Mouse (Mus musculus): ENCODE results near the gene Plcd3. TPM values are rescaled to one million over a fixed set of nuclear protein-coding genes. Genes with fewer than 3 reads are reported as not detected.

The Plcd3 gene
- total and polyA plus RNA-seq, 3 experiments, result 7.1 to 24.3 (median 11.3) TPM

DNA sequence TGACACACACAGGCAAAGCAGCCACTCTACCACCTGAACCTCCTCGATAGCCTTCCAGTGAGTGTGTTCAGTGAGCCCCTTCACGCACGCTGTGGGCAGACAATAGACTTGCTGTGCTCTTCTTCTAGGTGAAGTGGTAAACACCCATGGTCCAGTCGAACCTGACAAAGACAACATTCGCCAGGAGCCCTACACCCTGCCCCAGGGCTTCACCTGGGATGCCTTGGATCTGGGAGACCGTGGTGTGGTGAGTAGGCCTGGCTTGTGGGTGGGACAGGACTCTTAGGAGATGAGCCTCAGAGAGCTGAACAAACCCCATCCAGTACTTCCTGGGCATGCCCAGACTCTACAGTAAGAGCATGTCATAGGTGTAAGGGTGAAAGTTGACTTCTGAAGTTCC, 49.4 kb downstream of the Plcd3 start:
- Histone ChIP-seq H3K4me3 (replicated peaks in 1 of 3; ENCODE audit: low read depth in 2 of 3, low read length in 2 of 3, poor library complexity in 1 of 3) (no peak overlapping the region), H3K9ac (ENCODE audit: insufficient read depth, low read depth) (no peak overlapping the region), H3K79me2 (replicated peaks; ENCODE audit: control insufficient read depth, extremely low read depth, insufficient read depth, poor library complexity, severe bottlenecking) (no peaks in the 10 kb centered on the region; the same call in 1 of the 2 replicates), H3K27ac (ENCODE audit: insufficient read depth, low read depth) (peak overlapping the region; percentile 21), H3K4me1 (ENCODE audit: control insufficient read depth in 1 of 2, insufficient read depth in 2 of 2) (peaks cover 10 to 48% of the 10 kb centered on the region in 2 experiments), H3K27me3 (replicated peaks) (no peaks in the 10 kb centered on the region), H3K4me2 (ENCODE audit: insufficient read depth, low read depth, poor library complexity, severe bottlenecking) (no peak overlapping the region), H3K9me3 (replicated peaks; ENCODE audit: low read length) (no peaks in the 10 kb centered on the region), H3K36me3 (replicated peaks in 1 of 2; ENCODE audit: control insufficient read depth in 1 of 2, insufficient read depth in 1 of 2, low read length in 1 of 2) (peaks cover 70 to 75% of the 10 kb centered on the region in 2 experiments)
- in situ Hi-C loops (cut with MboI; ENCODE audit: low pct_ligation_motif_present, low pct_unique_long_range_greater_than_20kb, low sequenced_read_pairs), result no loop called here
- dilution Hi-C loops (cut with MboI; ENCODE audit: extremely low pct_ligation_motif_present, extremely low pct_unique_long_range_greater_than_20kb, low sequenced_read_pairs), result no loop called here
- TF ChIP-seq MAX (IDR thresholded peaks at IDR 0.05; ENCODE audit: low read length) (no peak), CHD2 (IDR thresholded peaks at IDR 0.05; ENCODE audit: low read length) (no peak), SMC3 (IDR thresholded peaks at IDR 0.05; ENCODE audit: low read depth, low read length) (no peak), E2F4 (IDR thresholded peaks at IDR 0.05; ENCODE audit: insufficient replicate concordance, low read depth, low read length) (no peak), MXI1 (IDR thresholded peaks at IDR 0.05; ENCODE audit: low read depth, low read length) (no peak), UBTF (IDR thresholded peaks at IDR 0.05; ENCODE audit: low read depth, low read length) (no peak), TBP (conservative IDR thresholded peaks at IDR 0.05; ENCODE audit: low read depth, low read length) (no peak), KAT2A (IDR thresholded peaks at IDR 0.05; ENCODE audit: insufficient replicate concordance, low read length) (no peak), ELF1 (IDR thresholded peaks at IDR 0.05; ENCODE audit: low read depth, low read length) (no peak), PAX5 (IDR thresholded peaks at IDR 0.05; ENCODE audit: low read length) (no peak), POLR2AphosphoS2 (IDR thresholded peaks at IDR 0.05; ENCODE audit: low read depth, low read length) (no peak)
- no peak for DNase-seq (ENCODE audit: extremely low read depth)

GRCm38 (mm10) chr11:103051249-103051691, 50.2 kb downstream of the Plcd3 start:
- Histone ChIP-seq H3K4me3 (replicated peaks in 1 of 3; ENCODE audit: low read depth in 2 of 3, low read length in 2 of 3, poor library complexity in 1 of 3) (no peak overlapping the region), H3K79me2 (replicated peaks; ENCODE audit: control insufficient read depth, extremely low read depth, insufficient read depth, poor library complexity, severe bottlenecking) (no peaks in the 10 kb centered on the region; the same call in 1 of the 2 replicates), H3K27ac (ENCODE audit: insufficient read depth, low read depth) (peak overlapping the region; percentile 75), H3K36me3 (replicated peaks in 1 of 2; ENCODE audit: control insufficient read depth in 1 of 2, insufficient read depth in 1 of 2, low read length in 1 of 2) (peaks cover 67 to 73% of the 10 kb centered on the region in 2 experiments), H3K27me3 (replicated peaks) (no peaks in the 10 kb centered on the region), H3K4me1 (ENCODE audit: control insufficient read depth in 1 of 2, insufficient read depth in 2 of 2) (peaks cover 10 to 48% of the 10 kb centered on the region in 2 experiments), H3K9me3 (replicated peaks; ENCODE audit: low read length) (no peaks in the 10 kb centered on the region), H3K9ac (ENCODE audit: insufficient read depth, low read depth) (no peak overlapping the region), H3K4me2 (ENCODE audit: insufficient read depth, low read depth, poor library complexity, severe bottlenecking) (no peak overlapping the region)
- TF ChIP-seq UBTF (IDR thresholded peaks at IDR 0.05; ENCODE audit: low read depth, low read length) (peak; percentile 57; the same call in 1 of the 2 replicates), NRF1 (IDR thresholded peaks at IDR 0.05; ENCODE audit: low read depth, low read length) (0 out of 2 replicates have a peak, but pooled peaks have one; percentile 10), MAZ (IDR thresholded peaks at IDR 0.05; ENCODE audit: low read depth, low read length) (peak; percentile 58; the same call in 1 of the 2 replicates), ZC3H11A (IDR thresholded peaks at IDR 0.05; ENCODE audit: low read depth, low read length) (no peak), MAX (IDR thresholded peaks at IDR 0.05; ENCODE audit: low read length) (peak; percentile 27; the same call in 1 of the 2 replicates), EP300 (IDR thresholded peaks at IDR 0.05; ENCODE audit: low read length) (peak; percentile 84), TCF12 (IDR thresholded peaks at IDR 0.05; ENCODE audit: low read depth, low read length) (peak; percentile 48; the same call in 1 of the 2 replicates), POLR2AphosphoS2 (IDR thresholded peaks at IDR 0.05; ENCODE audit: low read depth, low read length) (no peak), IRF4 (IDR thresholded peaks at IDR 0.05; ENCODE audit: low read depth, low read length) (peak; percentile 89), MEF2A (IDR thresholded peaks at IDR 0.05; ENCODE audit: borderline replicate concordance, low read depth, low read length) (peak; percentile 50; the same call in 1 of the 2 replicates), BHLHE40 (IDR thresholded peaks at IDR 0.05; ENCODE audit: low read depth, low read length) (peak; percentile 54; the same call in 1 of the 2 replicates), MYC (IDR thresholded peaks at IDR 0.05; ENCODE audit: low read depth, low read length) (0 out of 2 replicates have a peak, but pooled peaks have one; percentile 54), SIN3A (IDR thresholded peaks at IDR 0.05; ENCODE audit: low read length) (peak; percentile 66; the same call in 1 of the 2 replicates), ETS1 (conservative IDR thresholded peaks at IDR 0.05; ENCODE audit: low read depth, low read length) (peak; percentile 63), JUN (IDR thresholded peaks at IDR 0.05; ENCODE audit: insufficient read depth, low read depth, low read length) (no peak), ZNF384 (IDR thresholded peaks at IDR 0.05; ENCODE audit: low read depth, low read length) (peak; percentile 76), MXI1 (IDR thresholded peaks at IDR 0.05; ENCODE audit: low read depth, low read length) (peak; percentile 66), GABPA (IDR thresholded peaks at IDR 0.05; ENCODE audit: insufficient replicate concordance, low read depth, low read length) (no peak), USF2 (conservative IDR thresholded peaks at IDR 0.05; ENCODE audit: low read depth, low read length) (no peak), NELFE (IDR thresholded peaks at IDR 0.05; ENCODE audit: low read depth, low read length) (no peak; the same call in 1 of the 2 replicates), RCOR1 (conservative IDR thresholded peaks at IDR 0.05; ENCODE audit: low read depth, low read length) (peak; percentile 74; the same call in 1 of the 2 replicates)
- in situ Hi-C loops (cut with MboI; ENCODE audit: low pct_ligation_motif_present, low pct_unique_long_range_greater_than_20kb, low sequenced_read_pairs) (no loop called here), dilution Hi-C loops (cut with MboI; ENCODE audit: extremely low pct_ligation_motif_present, extremely low pct_unique_long_range_greater_than_20kb, low sequenced_read_pairs) (no loop called here)
- DNase-seq (ENCODE audit: extremely low read depth), result peak; percentile 88

Measured in CH12.LX (cell line).